Mouse (Mus musculus) liver, embryonic 11.5 days (tissue): ENCODE data around the gene Ptgis. TPM values are rescaled to one million over a fixed set of nuclear protein-coding genes. Genes with fewer than 3 reads are reported as not detected.

ENCODE experiments used
- ATAC-seq: fragments of 200-750 bp; cut with Nextera tagmentation; replicated peaks from 2 replicates; pipeline ENCODE4 v1.8.0; 2017; ENCODE audit warnings: moderate number of reproducible peaks, mild to moderate bottlenecking, moderate TSS enrichment, moderate library complexity; ENCODE audit not compliant: low FRiP score
- DNase-seq: peaks from one replicate; pipeline ENCODE4 v3.0.0-alpha.2; 2017; ENCODE audit warnings: low spot score
- H3K27ac ChIP-seq: fragments of 300-500 bp; sonication (generic); 2 replicates; pipeline ENCODE4 v1.5.1; 2014; ENCODE audit warnings: mild to moderate bottlenecking, low read depth, low read length, control low read depth
- H3K27me3 ChIP-seq: fragments of 300-500 bp; sonication (generic); replicated peaks from 2 replicates; pipeline ENCODE4 v1.6.1; 2014; ENCODE audit warnings: low read length, mixed read lengths; ENCODE audit not compliant: control insufficient read depth, insufficient read depth
- H3K36me3 ChIP-seq: fragments of 300-500 bp; sonication (generic); 2 replicates; pipeline ENCODE4 v1.6.1; 2014; ENCODE audit warnings: mild to moderate bottlenecking, low read length, moderate library complexity, mixed read lengths; ENCODE audit not compliant: control insufficient read depth, insufficient read depth
- H3K4me1 ChIP-seq: fragments of 300-500 bp; sonication (generic); replicated peaks from 2 replicates; pipeline ENCODE4 v1.6.1; 2014; ENCODE audit warnings: low read length, mixed read lengths; ENCODE audit not compliant: control insufficient read depth, insufficient read depth
- H3K4me2 ChIP-seq: fragments of 300-500 bp; sonication (generic); 2 replicates; pipeline ENCODE4 v1.6.1; 2014; ENCODE audit warnings: mild to moderate bottlenecking, control low read depth, moderate library complexity
- H3K4me3 ChIP-seq: fragments of 300-500 bp; sonication (generic); 2 replicates; pipeline ENCODE4 v1.5.1; 2014; ENCODE audit warnings: low read depth, low read length, control low read depth
- H3K9ac ChIP-seq: fragments of 300-500 bp; sonication (generic); 2 replicates; pipeline ENCODE4 v1.6.1; 2014; ENCODE audit warnings: low read depth, low read length, control low read depth
- H3K9me3 ChIP-seq: fragments of 300-500 bp; sonication (generic); 2 replicates; pipeline ENCODE4 v1.6.1; 2016; ENCODE audit warnings: low read length, inconsistent platforms, mixed read lengths; ENCODE audit not compliant: control insufficient read depth
- WGBS: fragments of 180-500 bp; shearing (Covaris S2); extraction: QIAGEN DNeasy Blood & Tissue Kit; methylation state at CpG from one replicate; pipeline ENCODE4 v1.1.7; 2014; 5-methylcytosine and 5-hydroxymethylcytosine counted together
- polyA plus RNA-seq: library from polyadenylated mRNA; unstranded; fragments of >200 nt; fragmentation: Nextera tagmentation; extraction: Ambion mirVana; gene quantifications from 2 replicates; pipeline ENCODE4 v1.2.1, GENCODE M21; 2014

The Ptgis gene
- polyA plus RNA-seq, 1 experiment from 2014 or later, result 7.7 TPM

DNA sequence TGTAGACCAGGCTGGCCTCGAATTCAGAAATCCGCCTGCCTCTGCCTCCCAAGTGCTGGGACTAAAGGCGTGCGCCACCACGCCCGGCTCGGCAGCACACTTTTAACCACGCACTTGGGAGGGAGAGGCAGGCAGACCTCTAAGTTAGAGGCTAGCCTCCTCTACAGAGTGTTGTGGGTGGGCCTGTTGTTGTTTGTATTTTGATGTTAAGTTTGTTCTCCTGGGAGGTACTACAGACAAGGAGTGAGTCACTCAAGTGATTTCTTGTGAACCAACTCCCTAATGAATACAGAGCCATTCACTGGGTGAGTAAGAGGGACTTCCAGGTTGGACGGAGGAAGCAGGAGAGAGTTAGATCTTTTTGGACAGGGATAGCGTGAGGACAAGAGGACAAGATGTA lies 25.8 kb upstream of the Ptgis start:
- Histone ChIP-seq H3K9me3 (no peaks in the 10 kb centered on the region), H3K4me1 (no peaks in the 10 kb centered on the region), H3K27me3 (no peaks in the 10 kb centered on the region), H3K36me3 (no peaks in the 10 kb centered on the region), H3K4me3 (no peak overlapping the region), H3K9ac (no peak overlapping the region), H3K4me2 (no peak overlapping the region), H3K27ac (no peak overlapping the region)
- WGBS, result 82% methylated on average over 10 of the region's 10 CpGs
- no peak for ATAC-seq
- no peak for DNase-seq

DNA sequence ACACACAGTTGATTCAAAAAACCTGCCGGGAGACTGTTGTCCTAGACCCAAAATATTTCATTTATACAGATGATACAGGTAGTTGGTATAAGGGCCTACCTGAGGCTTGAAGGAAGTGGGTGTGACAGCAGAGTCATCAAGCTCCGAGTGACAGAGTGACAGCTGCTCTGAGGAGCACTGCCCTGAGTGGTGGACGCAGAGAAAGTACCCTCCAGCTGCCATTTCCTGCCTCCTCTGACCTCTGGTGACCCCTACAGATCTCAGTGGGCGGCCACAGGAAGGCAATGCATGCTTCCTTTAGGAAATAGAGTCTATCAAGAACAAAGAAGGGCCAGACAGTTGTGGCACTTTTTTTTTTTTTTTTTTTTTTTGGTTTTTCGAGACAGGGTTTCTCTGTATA lies 25.4 kb upstream of the Ptgis start:
- ATAC-seq, result no peak
- no peak overlapping the region for H3K9ac ChIP-seq
- no peak overlapping the region for H3K27ac ChIP-seq

DNA sequence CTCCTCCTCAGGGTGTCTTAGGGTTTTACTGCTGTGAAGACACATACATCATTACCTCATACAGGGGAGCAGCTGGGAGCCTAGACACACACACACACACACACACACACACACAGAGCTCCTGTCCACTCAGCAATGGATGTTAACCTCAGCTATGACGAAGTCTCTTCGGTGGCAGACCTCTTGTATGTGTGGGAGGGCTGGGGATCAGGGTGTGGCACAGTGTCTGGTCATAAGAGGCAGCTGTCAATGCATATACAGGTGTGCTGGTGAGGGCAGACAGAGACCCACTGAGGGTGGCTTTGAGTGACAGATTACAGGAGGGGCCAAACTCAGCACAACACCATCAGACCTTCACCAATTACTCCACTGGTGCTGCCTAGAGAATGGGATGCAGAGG lies 24.6 kb upstream of the Ptgis start:
- DNase-seq (no peak), ATAC-seq (no peak)
- H3K36me3 ChIP-seq, result no peaks in the 10 kb centered on the region
- no peak overlapping the region for H3K27ac ChIP-seq
- WGBS, result 86% methylated on average over 2 of the region's 2 CpGs
- H3K4me1 ChIP-seq, result no peaks in the 10 kb centered on the region
- no peak overlapping the region for H3K9ac ChIP-seq
- no peak overlapping the region for H3K4me2 ChIP-seq
- H3K27me3 ChIP-seq, result no peaks in the 10 kb centered on the region
- no peak overlapping the region for H3K4me3 ChIP-seq
- H3K9me3 ChIP-seq, result no peaks in the 10 kb centered on the region

More for the DNA sequence above, 25.4 kb upstream of the Ptgis start:
- no peak for DNase-seq
- WGBS, result 41% methylated on average over 4 of the region's 5 CpGs
- Histone ChIP-seq H3K9me3 (no peaks in the 10 kb centered on the region), H3K4me1 (no peaks in the 10 kb centered on the region), H3K4me2 (no peak overlapping the region), H3K36me3 (no peaks in the 10 kb centered on the region), H3K27me3 (no peaks in the 10 kb centered on the region), H3K4me3 (no peak overlapping the region)

DNA sequence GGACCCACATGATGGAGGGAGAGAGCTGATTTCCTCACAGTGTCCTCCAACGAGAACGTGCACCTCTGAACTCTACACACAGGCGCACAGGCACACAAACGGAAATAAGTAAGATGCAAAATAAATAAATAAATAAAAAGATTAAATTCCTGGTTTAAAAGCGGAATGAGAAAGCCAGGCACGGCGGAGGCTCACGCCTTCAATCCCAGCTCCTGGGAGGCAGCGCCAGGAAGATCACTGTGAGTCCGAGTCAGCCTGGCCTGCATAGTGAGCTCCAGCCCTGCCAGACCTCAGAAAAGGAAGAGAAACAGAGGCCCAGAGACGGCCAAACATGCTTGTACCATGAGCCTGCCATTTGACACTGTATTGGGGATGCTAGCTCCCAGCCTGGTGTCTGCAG lies 23.5 kb upstream of the Ptgis start:
- ATAC-seq (no peak), DNase-seq (no peak)
- 81% methylated on average over 11 of the region's 11 CpGs for WGBS
- no peaks in the 10 kb centered on the region for H3K4me1 ChIP-seq
- no peak overlapping the region for H3K9ac ChIP-seq
- no peaks in the 10 kb centered on the region for H3K27me3 ChIP-seq
- no peak overlapping the region for H3K4me3 ChIP-seq
- no peaks in the 10 kb centered on the region for H3K9me3 ChIP-seq
- H3K36me3 ChIP-seq, result no peaks in the 10 kb centered on the region
- no peak overlapping the region for H3K27ac ChIP-seq
- no peak overlapping the region for H3K4me2 ChIP-seq

DNA sequence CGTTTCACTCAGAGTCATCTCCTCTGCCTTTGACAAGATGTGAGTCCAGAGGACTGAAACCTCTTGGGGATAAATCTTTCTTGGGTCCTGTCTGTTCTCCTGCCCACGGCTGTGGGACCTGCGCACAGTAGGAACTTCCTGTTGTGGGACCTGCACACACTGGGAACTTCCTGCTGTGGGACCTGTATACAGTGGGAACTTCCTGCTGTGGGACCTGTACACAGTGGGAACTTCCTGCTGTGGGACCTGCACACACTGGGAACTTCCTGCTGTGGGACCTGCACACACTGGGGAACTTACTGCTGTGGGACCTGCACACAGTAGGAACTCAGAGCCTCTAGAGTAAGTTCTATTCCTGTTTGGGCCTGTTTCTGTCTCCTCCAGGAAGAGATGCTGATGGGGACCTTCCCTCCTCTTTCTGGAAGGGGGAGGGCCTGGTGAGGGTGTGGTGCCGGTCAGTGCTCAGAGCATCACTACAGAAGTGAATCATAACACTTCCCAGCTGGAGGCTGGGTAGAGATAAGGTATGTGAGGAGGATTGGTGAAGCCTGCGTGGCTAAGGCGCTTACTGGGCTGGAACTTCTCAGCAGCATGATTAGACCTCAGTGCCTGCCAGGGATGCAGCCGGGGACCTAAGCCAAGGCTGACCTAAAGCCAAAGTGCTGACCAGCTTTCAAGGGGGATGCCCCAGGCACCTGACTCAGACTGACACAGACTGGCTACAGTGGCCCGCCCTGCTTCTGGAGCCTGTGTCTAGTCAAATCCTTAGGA lies 22.8 kb upstream of the Ptgis start:
- WGBS, result 76% methylated on average over 8 of the region's 8 CpGs
- Histone ChIP-seq H3K9ac (no peak overlapping the region), H3K36me3 (no peaks in the 10 kb centered on the region), H3K4me3 (no peak overlapping the region), H3K4me2 (no peak overlapping the region), H3K27ac (no peak overlapping the region; the same call in 1 of the 2 replicates), H3K4me1 (no peaks in the 10 kb centered on the region), H3K27me3 (no peaks in the 10 kb centered on the region), H3K9me3 (no peaks in the 10 kb centered on the region)
- ATAC-seq, result no peak
- no peak for DNase-seq

DNA sequence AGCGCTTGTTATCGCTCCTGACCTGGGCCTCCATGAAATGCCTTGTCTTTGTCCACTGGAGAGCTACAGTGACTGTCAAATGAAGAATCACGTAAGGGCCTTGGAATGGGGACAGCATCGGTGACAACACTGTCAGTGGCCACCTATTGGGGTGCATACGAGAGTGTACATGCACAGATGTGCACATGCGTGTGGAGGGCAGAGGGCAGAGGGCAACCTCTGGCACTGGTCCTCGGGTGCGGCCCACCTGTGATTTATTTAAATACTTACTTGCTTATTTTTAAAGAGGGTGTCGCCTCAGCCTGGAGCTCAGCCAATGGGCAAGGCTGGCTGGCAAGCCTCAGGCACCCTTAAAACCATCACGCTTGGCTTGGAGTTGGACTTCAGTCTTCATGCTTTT lies 22.0 kb upstream of the Ptgis start:
- ATAC-seq (no peak), DNase-seq (no peak)
- H3K36me3 ChIP-seq, result no peaks in the 10 kb centered on the region
- no peak overlapping the region for H3K27ac ChIP-seq
- WGBS, result 93% methylated on average over 10 of the region's 10 CpGs
- H3K9ac ChIP-seq, result no peak overlapping the region
- H3K9me3 ChIP-seq, result no peaks in the 10 kb centered on the region
- no peak overlapping the region for H3K4me2 ChIP-seq
- no peaks in the 10 kb centered on the region for H3K4me1 ChIP-seq
- H3K4me3 ChIP-seq, result no peak overlapping the region
- no peaks in the 10 kb centered on the region for H3K27me3 ChIP-seq

DNA sequence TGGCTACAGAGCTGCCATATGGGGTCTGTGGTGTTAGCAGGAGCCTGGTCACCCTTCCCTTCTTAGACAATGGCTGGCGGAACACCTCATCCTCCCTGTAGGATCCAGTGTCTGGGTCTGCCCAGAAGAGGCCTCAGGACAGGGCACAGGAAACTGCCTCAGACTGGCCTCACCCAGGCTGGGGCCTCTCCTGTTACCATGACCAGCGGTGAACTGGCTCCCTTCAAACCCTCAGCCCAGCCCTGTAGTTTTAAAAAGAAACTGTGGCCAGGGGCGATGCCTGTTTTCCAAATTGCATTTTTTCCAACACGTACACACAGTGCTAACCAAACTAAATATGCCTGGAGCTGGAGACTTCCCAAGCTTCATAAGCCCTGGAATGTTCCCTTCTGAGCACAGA lies 20.7 kb upstream of the Ptgis start:
- Histone ChIP-seq H3K4me1 (no peaks in the 10 kb centered on the region), H3K9me3 (no peaks in the 10 kb centered on the region), H3K27me3 (no peaks in the 10 kb centered on the region), H3K36me3 (no peaks in the 10 kb centered on the region), H3K9ac (no peak overlapping the region), H3K4me3 (no peak overlapping the region), H3K4me2 (no peak overlapping the region), H3K27ac (no peak overlapping the region)
- WGBS, result 71% methylated on average over 4 of the region's 4 CpGs
- DNase-seq (no peak), ATAC-seq (no peak)

DNA sequence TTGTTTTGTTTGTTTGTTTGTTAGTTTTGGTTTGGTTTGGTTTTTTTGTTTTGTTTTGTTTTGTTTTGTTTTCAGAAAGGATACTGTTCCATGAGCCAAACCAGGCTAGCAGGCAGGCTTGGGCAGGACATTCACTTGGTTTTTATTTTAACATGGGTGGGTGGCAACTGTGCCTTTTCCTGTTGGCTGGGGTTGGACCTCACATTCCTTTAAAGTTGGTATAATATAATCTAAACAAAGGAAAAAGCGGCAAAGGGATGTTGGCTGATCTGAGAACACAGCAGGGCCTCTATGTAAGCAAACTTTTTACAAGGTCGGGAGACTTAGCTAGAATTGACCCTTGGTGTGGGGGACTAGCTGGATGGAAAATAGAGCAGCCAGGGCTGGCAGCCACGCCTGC lies 17.4 kb upstream of the Ptgis start:
- no peak overlapping the region for H3K27ac ChIP-seq
- ATAC-seq (no peak), DNase-seq (no peak)
- H3K36me3 ChIP-seq, result no peaks in the 10 kb centered on the region
- no peaks in the 10 kb centered on the region for H3K4me1 ChIP-seq
- 61% methylated on average over 3 of the region's 3 CpGs for WGBS
- no peak overlapping the region for H3K4me3 ChIP-seq
- no peaks in the 10 kb centered on the region for H3K27me3 ChIP-seq
- H3K9ac ChIP-seq, result no peak overlapping the region
- no peaks in the 10 kb centered on the region for H3K9me3 ChIP-seq
- no peak overlapping the region for H3K4me2 ChIP-seq

DNA sequence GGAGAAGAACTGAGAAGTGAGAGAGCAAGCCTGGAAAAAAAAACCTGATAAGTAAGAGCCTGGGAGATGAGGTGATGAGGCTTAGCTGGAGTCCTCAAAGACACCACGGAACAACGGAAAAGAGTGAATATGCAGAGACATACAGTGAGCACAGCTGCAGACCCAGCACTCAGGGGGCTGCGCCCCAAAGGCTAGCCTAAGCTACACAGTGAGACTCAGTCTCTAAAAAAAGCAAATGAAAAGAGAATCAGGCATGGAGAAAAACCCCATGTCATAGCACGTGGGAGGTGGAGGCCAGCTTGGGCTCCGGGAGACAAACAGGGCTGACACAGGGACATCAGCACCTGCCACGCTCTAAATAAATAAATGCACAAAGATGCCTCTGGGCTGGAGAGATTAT lies 14.4 kb upstream of the Ptgis start:
- Histone ChIP-seq H3K4me1 (no peaks in the 10 kb centered on the region), H3K27ac (no peak overlapping the region), H3K36me3 (no peaks in the 10 kb centered on the region), H3K4me3 (no peak overlapping the region), H3K27me3 (no peaks in the 10 kb centered on the region), H3K9ac (no peak overlapping the region), H3K9me3 (no peaks in the 10 kb centered on the region), H3K4me2 (no peak overlapping the region)
- no peak for DNase-seq
- 65% methylated on average over 6 of the region's 6 CpGs for WGBS
- no peak for ATAC-seq
